Mouse (Mus musculus): ENCODE results near the gene Ddx19b.

- TF ChIP-seq CTCF (IDR thresholded peaks at IDR 0.05; ENCODE audit: insufficient read depth, low read length) = no peak
- TF ChIP-seq POLR2A (IDR thresholded peaks at IDR 0.05; ENCODE audit: borderline replicate concordance, extremely low read depth, low read depth, low read length) = no peak
Observed at GRCm38 (mm10) chr8:110959071-110959780, 72.3 kb downstream of the Ddx19b start.
